Mouse (Mus musculus) B cell, adult 62 days (primary cell): Measurements from ENCODE around the gene Vmn1r160. TPM values are rescaled to one million over a fixed set of nuclear protein-coding genes. Genes with fewer than 3 reads are reported as not detected.

ENCODE experiments used
- total RNA-seq: library from RNA; stranded (reverse); gene quantifications from 4 replicates; pipeline ENCODE4 v1.2.4, GENCODE M21; 2023

Vmn1r160 gene
- not detected in 4 replicates for total RNA-seq

DNA sequence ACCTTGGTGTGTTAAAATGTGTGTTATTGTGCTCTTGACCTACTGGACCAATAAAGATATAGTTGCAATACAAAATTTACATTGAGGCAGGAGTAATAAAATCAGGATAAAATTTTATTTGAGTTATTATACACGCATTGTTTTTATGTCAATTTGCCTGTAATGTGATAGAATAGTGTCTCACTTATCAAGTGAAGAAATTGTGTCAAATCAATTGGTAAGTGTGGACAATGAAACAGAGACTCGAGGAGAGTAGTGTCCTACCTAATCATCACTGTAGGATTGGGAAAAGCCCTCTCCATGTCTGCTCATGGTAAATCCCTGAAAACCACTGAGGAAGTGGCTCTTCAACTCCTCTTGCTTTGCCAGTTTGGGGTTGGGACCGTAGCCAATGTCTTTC lies at the start of gene Vmn1r160:
TSS of gene Vmn1r160 (plus strand) at position 301 of the 400 bp plus-strand sequence.

DNA sequence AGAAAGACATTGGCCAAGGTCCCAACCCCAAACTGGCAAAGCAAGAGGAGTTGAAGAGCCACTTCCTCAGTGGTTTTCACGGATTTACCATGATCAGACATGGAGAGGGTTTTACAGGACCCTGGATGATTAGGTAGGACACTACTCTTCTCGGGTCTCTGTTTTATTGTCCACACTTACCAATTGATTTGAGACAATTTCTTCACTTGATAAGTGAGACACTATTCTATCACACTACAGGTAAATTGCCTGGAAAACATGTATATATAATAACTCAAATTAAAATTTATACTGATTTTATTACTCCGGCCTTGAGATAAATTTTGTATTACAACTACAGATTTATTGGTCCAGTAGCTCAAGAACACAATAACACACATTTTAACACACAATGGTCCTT lies 27.5 kb upstream of the Vmn1r160 start, which contains the start of gene Vmn1r159:
TSS of gene Vmn1r159 (minus strand) at position 101 of the 400 bp plus-strand sequence.

Other genes starting within 250 kb of the Vmn1r160 start
- gene Vmn1r155, start 213.2 kb upstream of the Vmn1r160 start, total RNA-seq, result not detected in 4 replicates
- gene Gm8693, start 178.9 kb upstream of the Vmn1r160 start, total RNA-seq, result not detected in 4 replicates
- not detected in 4 replicates for gene Gm4567, start 151.5 kb upstream of the Vmn1r160 start, total RNA-seq
- gene Vmn1r157, start 109.5 kb upstream of the Vmn1r160 start, total RNA-seq, result not detected in 4 replicates
- not detected in 4 replicates for gene Vmn1r158, start 80.4 kb upstream of the Vmn1r160 start, total RNA-seq
- gene Vmn1r159, start 27.6 kb upstream of the Vmn1r160 start, total RNA-seq, result not detected in 4 replicates
- not detected in 4 replicates for gene Gm4214, start 113.4 kb downstream of the Vmn1r160 start, total RNA-seq
- not detected in 4 replicates for gene Gm4216, start 148.7 kb downstream of the Vmn1r160 start, total RNA-seq
- not detected in 4 replicates for gene Vmn1r163, start 184.3 kb downstream of the Vmn1r160 start, total RNA-seq
- not detected in 4 replicates for gene Gm8720, start 196.2 kb downstream of the Vmn1r160 start, total RNA-seq